Mouse (Mus musculus) liver, embryonic 16.5 days (tissue): Measurements from ENCODE around the gene Nwd1. TPM values are rescaled to one million over a fixed set of nuclear protein-coding genes. Genes with fewer than 3 reads are reported as not detected.

Experiments used
- ATAC-seq: fragments of 200-750 bp; cut with Nextera tagmentation; 2 replicates; pipeline ENCODE4 v1.8.0; 2017; ENCODE audit warnings: low read depth, mild to moderate bottlenecking, moderate number of reproducible peaks, moderate library complexity
- H3K27ac ChIP-seq: fragments of 300-500 bp; sonication (generic); 2 replicates; pipeline ENCODE4 v1.5.1; 2014; ENCODE audit warnings: mild to moderate bottlenecking, low read length
- H3K27me3 ChIP-seq: fragments of 300-500 bp; sonication (generic); 2 replicates; pipeline ENCODE4 v1.6.1; 2014; ENCODE audit warnings: low read depth, low read length, mixed read lengths; ENCODE audit not compliant: control insufficient read depth, insufficient read depth
- H3K36me3 ChIP-seq: fragments of 300-500 bp; sonication (generic); 2 replicates; pipeline ENCODE4 v1.6.1; 2014; ENCODE audit warnings: mild to moderate bottlenecking; ENCODE audit not compliant: control insufficient read depth, insufficient read depth
- H3K4me1 ChIP-seq: fragments of 300-500 bp; sonication (generic); 2 replicates; pipeline ENCODE4 v1.6.1; 2014; ENCODE audit warnings: low read depth, low read length, mixed read lengths; ENCODE audit not compliant: control insufficient read depth
- H3K4me2 ChIP-seq: fragments of 300-500 bp; sonication (generic); 2 replicates; pipeline ENCODE4 v1.6.1; 2014; ENCODE audit warnings: low read depth, low read length, mixed read lengths
- H3K4me3 ChIP-seq: fragments of 300-500 bp; sonication (generic); 2 replicates; pipeline ENCODE4 v1.5.1; 2014; ENCODE audit warnings: low read depth, mild to moderate bottlenecking, low read length
- H3K9ac ChIP-seq: fragments of 300-500 bp; sonication (generic); 2 replicates; pipeline ENCODE4 v1.6.1; 2014; ENCODE audit warnings: low read depth, low read length
- H3K9me3 ChIP-seq: fragments of 300-500 bp; sonication (generic); replicated peaks from 2 replicates; pipeline ENCODE4 v1.6.1; 2016; ENCODE audit warnings: low read length; ENCODE audit not compliant: control insufficient read depth
- WGBS: fragments of 180-500 bp; shearing (Covaris S2); extraction: QIAGEN DNeasy Blood & Tissue Kit; methylation state at CpG from one replicate; pipeline ENCODE4 v1.1.7; 2014; ENCODE audit not compliant: insufficient replicate concordance; 5-methylcytosine and 5-hydroxymethylcytosine counted together
- polyA plus RNA-seq: library from polyadenylated mRNA; unstranded; fragments of >200 nt; fragmentation: Nextera tagmentation; extraction: Ambion mirVana; gene quantifications from 2 replicates; pipeline ENCODE4 v1.2.1, GENCODE M21; 2015

Gene Nwd1
- polyA plus RNA-seq, 1 experiment from 2014 or later = 0.05 TPM

- WGBS = 13% methylated on average over 56 of the region's 56 CpGs
- H3K9ac ChIP-seq = peak within 1 kb of the TSS; percentile 88
- peak within 1 kb of the TSS; percentile 92 for H3K4me3 ChIP-seq
- peak within 1 kb of the TSS; percentile 87 for H3K4me2 ChIP-seq
- H3K36me3 ChIP-seq = peaks cover 13% of the 10 kb centered on the region
- ATAC-seq = peak; percentile 99
- no peaks in the 10 kb centered on the region for H3K9me3 ChIP-seq
- H3K27ac ChIP-seq = no peak within 1 kb of the TSS
- no peaks in the 10 kb centered on the region for H3K27me3 ChIP-seq
- H3K4me1 ChIP-seq = peaks cover 11% of the 10 kb centered on the region
Measured at GRCm38 (mm10) chr8:72722769-72723650, 76.5 kb downstream of the Nwd1 start, which contains the start of gene Sin3b. Gene Sin3b, plus strand, starts transcription at chr8:72723285.

DNA sequence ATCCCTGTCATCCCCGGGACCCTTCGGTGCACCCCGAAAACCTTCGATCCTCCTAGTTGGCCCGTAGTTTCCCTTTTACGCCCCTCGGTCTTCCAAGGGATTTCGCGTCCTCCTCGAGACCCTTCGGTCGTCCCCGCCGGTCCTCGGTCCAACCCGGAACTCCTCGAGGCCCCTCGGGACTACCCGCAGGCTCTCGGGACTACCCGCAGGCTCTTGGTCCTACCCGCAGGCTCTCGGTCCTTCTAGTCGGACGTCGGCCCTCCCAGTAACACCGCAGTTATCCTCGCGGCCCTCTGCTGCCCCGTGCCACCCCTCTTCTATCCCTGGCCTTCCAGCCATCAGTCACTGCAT, 77.1 kb downstream of the Nwd1 start:
- peak overlapping the region; percentile 87 for H3K4me2 ChIP-seq
- H3K9me3 ChIP-seq = no peaks in the 10 kb centered on the region
- peaks cover 11% of the 10 kb centered on the region for H3K4me1 ChIP-seq
- H3K4me3 ChIP-seq = peak overlapping the region; percentile 92
- ATAC-seq = 0 out of 2 replicates have a peak, but pooled peaks have one; percentile 14
- H3K36me3 ChIP-seq = peaks cover 14% of the 10 kb centered on the region
- H3K27me3 ChIP-seq = no peaks in the 10 kb centered on the region
- under 1% methylated on average over 30 of the region's 30 CpGs for WGBS
- peak overlapping the region; percentile 88 for H3K9ac ChIP-seq
- no peak overlapping the region for H3K27ac ChIP-seq

- ATAC-seq = no peak
- peaks cover 11% of the 10 kb centered on the region for H3K4me1 ChIP-seq
- H3K9me3 ChIP-seq = no peaks in the 10 kb centered on the region
- H3K27me3 ChIP-seq = no peaks in the 10 kb centered on the region
- no peak overlapping the region for H3K4me2 ChIP-seq
- WGBS = 48% methylated on average over 1 of the region's 1 CpGs
- no peak overlapping the region for H3K27ac ChIP-seq
- H3K4me3 ChIP-seq = no peak overlapping the region
- H3K36me3 ChIP-seq = peaks cover 45% of the 10 kb centered on the region
- H3K9ac ChIP-seq = no peak overlapping the region
Measured at GRCm38 (mm10) chr8:72728636-72729035, 82.1 kb downstream of the Nwd1 start.

DNA sequence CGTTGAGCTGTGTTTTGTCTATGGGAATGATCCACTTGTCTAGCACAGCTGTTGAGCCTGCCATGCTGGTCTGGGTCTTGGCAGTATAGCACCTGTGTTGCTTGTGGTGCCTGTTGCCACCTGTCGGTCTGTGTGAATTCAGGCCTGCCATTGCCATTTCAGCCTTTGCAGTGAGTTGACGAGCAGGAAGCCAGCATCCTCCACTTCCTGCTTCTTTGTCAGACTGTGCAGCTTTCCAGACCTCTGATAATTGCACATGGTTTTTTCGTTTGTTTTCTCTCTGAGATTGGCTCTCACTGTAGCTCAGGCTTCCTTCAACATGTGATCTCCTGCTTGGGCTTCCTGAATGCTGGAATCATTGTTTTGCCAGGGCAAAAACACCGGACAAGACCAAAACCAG, 88.5 kb downstream of the Nwd1 start:
- no peak for ATAC-seq
- Histone ChIP-seq H3K4me3 (no peak overlapping the region), H3K36me3 (peaks cover 45% of the 10 kb centered on the region), H3K4me1 (no peaks in the 10 kb centered on the region), H3K9me3 (no peaks in the 10 kb centered on the region), H3K9ac (no peak overlapping the region), H3K4me2 (no peak overlapping the region), H3K27ac (no peak overlapping the region), H3K27me3 (no peaks in the 10 kb centered on the region)
- 60% methylated on average over 5 of the region's 5 CpGs for WGBS

- no peak overlapping the region for H3K4me3 ChIP-seq
- no peaks in the 10 kb centered on the region for H3K9me3 ChIP-seq
- H3K27me3 ChIP-seq = no peaks in the 10 kb centered on the region
- no peak overlapping the region for H3K27ac ChIP-seq
- no peak overlapping the region for H3K9ac ChIP-seq
- H3K36me3 ChIP-seq = peaks cover 30% of the 10 kb centered on the region
- ATAC-seq = no peak
- no peaks in the 10 kb centered on the region for H3K4me1 ChIP-seq
- no peak overlapping the region for H3K4me2 ChIP-seq
Measured at GRCm38 (mm10) chr8:72736868-72737267, 90.4 kb downstream of the Nwd1 start.

GRCm38 (mm10) chr8:72746061-72746460, 99.5 kb downstream of the Nwd1 start:
- Histone ChIP-seq H3K36me3 (peaks cover 25% of the 10 kb centered on the region), H3K4me2 (no peak overlapping the region), H3K27me3 (no peaks in the 10 kb centered on the region), H3K9me3 (no peaks in the 10 kb centered on the region), H3K4me3 (no peak overlapping the region), H3K27ac (no peak overlapping the region), H3K4me1 (no peaks in the 10 kb centered on the region), H3K9ac (no peak overlapping the region)
- no peak for ATAC-seq
- 45% methylated on average over 5 of the region's 5 CpGs for WGBS

DNA sequence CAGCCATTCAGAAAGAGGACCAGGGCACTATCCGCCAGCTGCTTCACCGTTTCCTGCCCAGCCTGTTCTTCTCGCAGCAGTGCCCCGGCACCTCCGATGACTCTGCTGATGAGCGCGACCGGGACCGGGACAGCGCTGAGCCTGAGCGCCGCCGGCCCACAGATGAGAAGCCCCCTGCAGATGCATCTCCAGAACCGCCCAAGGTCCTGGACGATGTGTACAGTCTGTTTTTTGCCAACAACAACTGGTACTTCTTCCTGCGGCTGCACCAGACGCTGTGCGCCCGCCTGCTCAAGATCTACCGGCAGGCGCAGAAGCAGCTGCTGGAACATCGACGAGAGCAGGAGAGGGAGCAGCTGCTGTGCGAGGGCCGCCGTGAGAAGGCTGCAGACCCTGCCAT, 103.3 kb downstream of the Nwd1 start:
- Histone ChIP-seq H3K27me3 (no peaks in the 10 kb centered on the region), H3K9ac (no peak overlapping the region), H3K9me3 (no peaks in the 10 kb centered on the region), H3K36me3 (peaks cover 30% of the 10 kb centered on the region), H3K4me2 (no peak overlapping the region), H3K27ac (no peak overlapping the region), H3K4me3 (no peak overlapping the region), H3K4me1 (no peaks in the 10 kb centered on the region)
- 85% methylated on average over 26 of the region's 26 CpGs for WGBS
- ATAC-seq = no peak

- no peaks in the 10 kb centered on the region for H3K4me1 ChIP-seq
- no peak overlapping the region for H3K9ac ChIP-seq
- H3K27me3 ChIP-seq = no peaks in the 10 kb centered on the region
- H3K9me3 ChIP-seq = no peaks in the 10 kb centered on the region
- no peak overlapping the region for H3K4me2 ChIP-seq
- ATAC-seq = no peak
- H3K27ac ChIP-seq = no peak overlapping the region
- peaks cover 30% of the 10 kb centered on the region for H3K36me3 ChIP-seq
- no peak overlapping the region for H3K4me3 ChIP-seq
- 78% methylated on average over 6 of the region's 6 CpGs for WGBS
Measured at GRCm38 (mm10) chr8:72750266-72750665, 103.8 kb downstream of the Nwd1 start.

- 65% methylated on average over 3 of the region's 3 CpGs for WGBS
- no peak overlapping the region for H3K9ac ChIP-seq
- no peak for ATAC-seq
- H3K4me1 ChIP-seq = no peaks in the 10 kb centered on the region
- H3K9me3 ChIP-seq = no peaks in the 10 kb centered on the region
- peaks cover 27% of the 10 kb centered on the region for H3K36me3 ChIP-seq
- no peak overlapping the region for H3K4me3 ChIP-seq
- no peaks in the 10 kb centered on the region for H3K27me3 ChIP-seq
- H3K4me2 ChIP-seq = no peak overlapping the region
- no peak overlapping the region for H3K27ac ChIP-seq
Measured at GRCm38 (mm10) chr8:72751126-72751525, 104.6 kb downstream of the Nwd1 start.
